Mouse (Mus musculus) kidney, adult 2 months (tissue): Measurements from ENCODE around the gene Phc1.

Source experiments
- CTCF ChIP-seq: fragments of 200-500 bp; conservative IDR thresholded peaks from 2 replicates; pipeline ENCODE4 v1.5.1; 2011; ENCODE audit warnings: low read depth, mild to moderate bottlenecking, control low read depth, low read length, moderate library complexity, mixed read lengths; ENCODE audit not compliant: insufficient read depth, insufficient read length
- POLR2A ChIP-seq: fragments of 200-500 bp; IDR thresholded peaks from one replicate; pipeline ENCODE4 v1.6.1; 2011; ENCODE audit warnings: low read depth, low read length, control low read depth

- no peak for TF ChIP-seq CTCF
- TF ChIP-seq POLR2A: no peak
These were observed 45.1 kb downstream of the Phc1 start for GRCm38 (mm10) chr6:122295242-122295641.
